Mouse (Mus musculus): ENCODE measurements at regions not wholly inside any gene's neighbourhood (a gene's known extent, or its start where the extent isn't known, plus 50 kb on each side); places are given as distances from the start of the nearest gene placed in this dataset.

DNA sequence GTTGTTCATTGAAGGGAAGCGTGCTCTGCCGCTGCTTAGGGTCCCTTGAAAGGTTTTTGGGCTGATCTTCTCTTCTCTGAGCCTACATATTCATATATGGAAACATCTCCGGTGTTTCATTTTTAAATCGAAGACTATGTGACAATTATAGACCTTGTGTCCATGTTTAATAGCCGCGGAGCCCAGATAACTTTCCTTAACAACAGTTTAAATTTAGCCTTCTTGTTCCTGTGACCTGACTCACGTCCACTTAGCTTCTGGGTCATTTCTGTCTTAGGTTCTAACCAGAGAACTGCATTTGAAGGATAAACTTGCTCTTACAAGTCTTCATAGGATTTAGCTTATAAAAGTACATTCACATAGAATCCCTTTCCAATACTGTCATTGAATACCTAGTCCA, 153.6 kb downstream of the Sptssa start:
- H3K9ac ChIP-seq (replicated peaks; ENCODE audit: low read depth, low read length), result no peak overlapping the region
- no peak overlapping the region for H3K4me3 ChIP-seq (ENCODE audit: low read depth, low read length)
- no peak overlapping the region for H3K27ac ChIP-seq (ENCODE audit: low read length)
- H3K36me3 ChIP-seq (ENCODE audit: control insufficient read depth, insufficient read depth, low read length), result no peaks in the 10 kb centered on the region
- no peak overlapping the region for H3K4me2 ChIP-seq (replicated peaks; ENCODE audit: low read depth, low read length)
- no peaks in the 10 kb centered on the region for H3K9me3 ChIP-seq (ENCODE audit: control insufficient read depth, low read depth, low read length)
- WGBS, result 87% methylated on average over 7 of the region's 7 CpGs
- no peaks in the 10 kb centered on the region for H3K27me3 ChIP-seq (ENCODE audit: control insufficient read depth, insufficient read depth, low read length)
- no peak for ATAC-seq (ENCODE audit: insufficient number of reproducible peaks, insufficient read depth, low FRiP score, low read depth)
- no peaks in the 10 kb centered on the region for H3K4me1 ChIP-seq (ENCODE audit: control insufficient read depth, insufficient read depth, low read length)

DNA sequence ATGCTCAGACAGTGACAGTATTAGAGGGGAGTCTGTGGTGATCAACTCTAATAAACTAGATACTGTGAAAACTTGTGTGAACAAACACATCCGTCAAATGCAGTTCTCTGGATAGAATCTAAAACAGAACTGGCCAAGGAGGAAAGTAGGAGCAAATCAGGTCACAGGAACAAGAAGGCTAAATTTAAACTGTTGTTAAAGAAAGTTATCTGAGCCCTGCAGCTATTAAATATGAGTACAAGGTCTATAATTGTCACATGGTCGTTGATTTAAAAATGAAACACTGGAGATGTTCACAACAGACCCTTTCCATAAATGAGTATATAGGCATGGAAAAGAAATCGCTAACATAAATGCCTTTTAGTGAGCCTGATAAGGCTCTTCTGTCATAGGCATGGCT, 156.4 kb downstream of the Sptssa start:
- Histone ChIP-seq H3K4me1 (ENCODE audit: control insufficient read depth, insufficient read depth, low read length) (0 out of 2 replicates have a peak, but pooled peaks cover 3% of the 10 kb centered on the region), H3K9ac (replicated peaks; ENCODE audit: low read depth, low read length) (no peak overlapping the region), H3K36me3 (ENCODE audit: control insufficient read depth, insufficient read depth, low read length) (no peaks in the 10 kb centered on the region), H3K4me3 (ENCODE audit: low read depth, low read length) (no peak overlapping the region), H3K9me3 (ENCODE audit: control insufficient read depth, low read depth, low read length) (no peaks in the 10 kb centered on the region), H3K27ac (ENCODE audit: low read length) (no peak overlapping the region), H3K4me2 (replicated peaks; ENCODE audit: low read depth, low read length) (no peak overlapping the region), H3K27me3 (ENCODE audit: control insufficient read depth, insufficient read depth, low read length) (no peaks in the 10 kb centered on the region)
- no peak for ATAC-seq (ENCODE audit: insufficient number of reproducible peaks, insufficient read depth, low FRiP score, low read depth)
- 71% methylated on average over 3 of the region's 3 CpGs for WGBS

DNA sequence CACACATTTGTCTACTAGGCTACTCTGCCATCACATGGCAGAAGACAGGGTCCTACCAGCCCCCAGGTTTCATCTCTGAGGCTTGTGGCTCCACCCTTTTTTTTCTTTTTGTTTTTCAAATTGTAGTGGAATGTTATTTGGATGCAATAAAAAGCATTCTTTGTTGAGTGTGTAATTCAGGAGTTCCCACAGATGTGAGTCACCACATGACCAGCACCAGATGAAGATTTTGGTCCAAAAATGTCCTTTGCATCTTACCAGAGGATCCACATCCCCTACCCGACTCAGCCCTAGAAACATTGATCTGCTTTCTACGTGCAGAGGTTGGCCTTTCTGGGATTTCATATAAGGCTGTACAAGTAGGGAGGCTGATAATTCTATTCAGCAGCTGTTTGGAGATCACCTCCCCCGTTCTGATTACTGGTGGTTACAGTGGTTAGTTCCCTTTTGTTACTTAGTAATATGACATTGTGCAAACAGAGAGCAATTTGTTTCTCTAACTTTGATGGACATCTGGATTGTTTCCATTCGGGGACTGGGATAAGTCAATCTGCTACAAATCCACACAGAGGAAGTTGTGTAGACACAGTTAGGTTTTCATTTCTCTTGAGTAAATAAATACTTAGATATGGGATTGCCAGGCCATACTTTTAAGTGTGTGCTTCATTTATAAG, 160.5 kb downstream of the Sptssa start:
- 41% methylated on average over 4 of the region's 4 CpGs for WGBS
- H3K9me3 ChIP-seq (ENCODE audit: control insufficient read depth, low read depth, low read length), result no peaks in the 10 kb centered on the region
- no peaks in the 10 kb centered on the region for H3K36me3 ChIP-seq (ENCODE audit: control insufficient read depth, insufficient read depth, low read length)
- ATAC-seq (ENCODE audit: insufficient number of reproducible peaks, insufficient read depth, low FRiP score, low read depth), result no peak
- 0 out of 2 replicates have a peak, but pooled peaks cover 7% of the 10 kb centered on the region for H3K4me1 ChIP-seq (ENCODE audit: control insufficient read depth, insufficient read depth, low read length)
- no peaks in the 10 kb centered on the region for H3K27me3 ChIP-seq (ENCODE audit: control insufficient read depth, insufficient read depth, low read length)
- H3K4me3 ChIP-seq (ENCODE audit: low read depth, low read length), result no peak overlapping the region
- H3K4me2 ChIP-seq (replicated peaks; ENCODE audit: low read depth, low read length), result no peak overlapping the region
- peak overlapping the region; percentile 68 for H3K27ac ChIP-seq (ENCODE audit: low read length)
- H3K9ac ChIP-seq (replicated peaks; ENCODE audit: low read depth, low read length), result no peak overlapping the region

DNA sequence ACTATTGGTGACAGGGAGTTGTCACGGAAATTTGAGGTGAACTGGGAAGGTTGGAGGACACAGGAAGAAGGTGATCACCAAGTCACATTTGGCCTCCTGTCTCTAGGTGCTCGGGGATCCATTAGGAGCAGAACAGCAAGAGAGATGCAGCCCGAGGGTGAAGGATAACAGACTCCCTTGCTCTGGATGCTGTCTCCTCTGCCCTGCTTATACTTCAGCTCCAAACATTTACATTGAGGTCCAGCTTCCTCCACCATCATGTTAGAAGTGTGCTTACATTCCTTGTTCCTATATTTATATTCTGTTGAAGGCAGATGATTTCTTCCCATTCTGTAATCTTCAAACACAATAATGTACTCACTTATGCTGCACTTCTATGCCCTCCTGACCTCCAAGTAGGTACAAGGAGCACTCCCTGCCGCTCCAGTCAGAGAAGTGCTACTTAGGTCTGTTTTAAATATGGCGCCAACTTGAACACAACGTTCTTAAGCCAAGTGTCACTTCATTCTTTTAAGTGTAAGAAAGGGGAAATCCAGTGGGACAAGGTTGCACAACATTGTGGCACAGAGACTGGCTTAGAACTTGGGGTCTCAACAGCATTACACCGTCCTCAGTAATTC, 161.5 kb downstream of the Sptssa start:
- Histone ChIP-seq H3K4me1 (ENCODE audit: control insufficient read depth, insufficient read depth, low read length) (0 out of 2 replicates have a peak, but pooled peaks cover 7% of the 10 kb centered on the region), H3K27me3 (ENCODE audit: control insufficient read depth, insufficient read depth, low read length) (no peaks in the 10 kb centered on the region), H3K4me3 (ENCODE audit: low read depth, low read length) (no peak overlapping the region), H3K9ac (replicated peaks; ENCODE audit: low read depth, low read length) (no peak overlapping the region), H3K36me3 (ENCODE audit: control insufficient read depth, insufficient read depth, low read length) (no peaks in the 10 kb centered on the region), H3K4me2 (replicated peaks; ENCODE audit: low read depth, low read length) (no peak overlapping the region), H3K9me3 (ENCODE audit: control insufficient read depth, low read depth, low read length) (no peaks in the 10 kb centered on the region), H3K27ac (ENCODE audit: low read length) (peak overlapping the region; percentile 80; the same call in 1 of the 2 replicates)
- peak; percentile 64; the same call in 1 of the 2 replicates for ATAC-seq (ENCODE audit: insufficient number of reproducible peaks, insufficient read depth, low FRiP score, low read depth)
- 40% methylated on average over 7 of the region's 7 CpGs for WGBS

DNA sequence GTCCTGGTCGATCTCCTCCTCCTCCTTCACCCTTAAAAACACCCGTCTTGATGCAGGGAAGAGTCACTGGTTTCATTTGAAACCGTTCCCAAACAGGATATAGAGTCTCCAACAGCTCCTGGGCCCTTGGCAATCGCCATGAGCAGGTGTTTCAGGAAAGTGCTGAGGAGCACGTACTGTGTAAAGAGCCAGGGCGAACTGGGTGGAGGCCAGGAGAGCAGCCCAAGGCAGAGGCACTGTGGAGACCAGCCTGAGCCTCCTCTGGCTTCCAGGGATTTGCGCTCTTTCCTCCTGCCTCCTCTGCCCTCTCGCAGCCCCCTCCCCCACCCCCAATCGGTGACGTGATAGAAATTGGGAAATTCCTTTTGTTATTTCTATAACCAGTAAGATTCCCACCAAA, 163.6 kb downstream of the Sptssa start:
- no peaks in the 10 kb centered on the region for H3K9me3 ChIP-seq (ENCODE audit: control insufficient read depth, low read depth, low read length)

DNA sequence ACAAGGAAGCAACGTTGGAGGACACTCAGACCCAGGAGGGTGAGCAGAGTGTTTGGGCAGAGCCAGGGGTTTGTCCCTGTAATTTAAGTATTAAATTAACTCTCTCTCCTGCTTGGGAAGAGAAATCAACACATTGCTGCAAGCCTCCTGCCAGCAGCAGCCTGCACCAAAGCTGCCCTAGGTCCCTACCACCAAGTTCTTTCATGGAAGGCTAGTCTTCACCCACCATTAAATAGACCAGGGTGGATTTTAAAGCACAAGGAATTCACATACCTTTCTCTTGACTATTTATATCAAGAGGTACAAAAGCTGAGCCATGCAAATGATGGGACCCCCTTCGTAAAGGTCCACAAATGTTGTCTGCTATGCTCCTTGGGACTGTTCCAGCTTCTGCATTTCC, 165.9 kb downstream of the Sptssa start:
- no peak overlapping the region for H3K9ac ChIP-seq (replicated peaks; ENCODE audit: low read depth, low read length)
- no peak for ATAC-seq (ENCODE audit: insufficient number of reproducible peaks, insufficient read depth, low FRiP score, low read depth)
- H3K4me3 ChIP-seq (ENCODE audit: low read depth, low read length), result no peak overlapping the region
- no peaks in the 10 kb centered on the region for H3K9me3 ChIP-seq (ENCODE audit: control insufficient read depth, low read depth, low read length)
- H3K27me3 ChIP-seq (ENCODE audit: control insufficient read depth, insufficient read depth, low read length), result no peaks in the 10 kb centered on the region
- no peak overlapping the region for H3K27ac ChIP-seq (ENCODE audit: low read length)
- 0 out of 2 replicates have a peak, but pooled peaks cover 4% of the 10 kb centered on the region for H3K4me1 ChIP-seq (ENCODE audit: control insufficient read depth, insufficient read depth, low read length)
- H3K36me3 ChIP-seq (ENCODE audit: control insufficient read depth, insufficient read depth, low read length), result no peaks in the 10 kb centered on the region
- WGBS, result 75% methylated on average over 2 of the region's 2 CpGs
- no peak overlapping the region for H3K4me2 ChIP-seq (replicated peaks; ENCODE audit: low read depth, low read length)

More for the DNA sequence above, 163.6 kb downstream of the Sptssa start:
- ATAC-seq (ENCODE audit: insufficient number of reproducible peaks, insufficient read depth, low FRiP score, low read depth), result peak; percentile 40; the same call in 1 of the 2 replicates
- H3K9ac ChIP-seq (replicated peaks; ENCODE audit: low read depth, low read length), result no peak overlapping the region
- no peak overlapping the region for H3K4me2 ChIP-seq (replicated peaks; ENCODE audit: low read depth, low read length)
- 45% methylated on average over 10 of the region's 10 CpGs for WGBS
- H3K36me3 ChIP-seq (ENCODE audit: control insufficient read depth, insufficient read depth, low read length), result no peaks in the 10 kb centered on the region
- H3K4me3 ChIP-seq (ENCODE audit: low read depth, low read length), result no peak overlapping the region
- H3K27me3 ChIP-seq (ENCODE audit: control insufficient read depth, insufficient read depth, low read length), result no peaks in the 10 kb centered on the region
- 0 out of 2 replicates have a peak, but pooled peaks cover 7% of the 10 kb centered on the region for H3K4me1 ChIP-seq (ENCODE audit: control insufficient read depth, insufficient read depth, low read length)
- peak overlapping the region; percentile 30; the same call in 1 of the 2 replicates for H3K27ac ChIP-seq (ENCODE audit: low read length)

DNA sequence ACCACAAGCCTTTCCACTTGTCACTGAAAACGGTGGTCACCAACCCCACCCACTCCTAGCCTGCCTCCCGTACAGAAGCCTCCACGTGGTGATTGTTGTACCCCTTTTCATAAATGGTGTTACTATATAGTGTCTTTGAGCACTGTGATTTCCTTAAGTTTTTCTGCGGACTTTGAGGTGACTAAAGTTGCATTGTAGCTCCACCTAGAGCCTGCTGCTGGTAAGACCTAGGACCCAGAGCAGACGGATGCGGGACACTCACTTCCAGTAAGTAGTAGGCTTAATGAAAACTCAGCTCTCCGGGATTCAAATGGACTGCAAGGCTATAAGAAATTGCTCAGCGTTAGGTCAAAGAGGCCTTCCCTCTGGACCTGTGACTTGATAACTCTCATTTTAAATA, 166.7 kb downstream of the Sptssa start:
- Histone ChIP-seq H3K4me2 (replicated peaks; ENCODE audit: low read depth, low read length) (no peak overlapping the region), H3K36me3 (ENCODE audit: control insufficient read depth, insufficient read depth, low read length) (no peaks in the 10 kb centered on the region), H3K27ac (ENCODE audit: low read length) (no peak overlapping the region), H3K9ac (replicated peaks; ENCODE audit: low read depth, low read length) (no peak overlapping the region), H3K4me3 (ENCODE audit: low read depth, low read length) (no peak overlapping the region), H3K27me3 (ENCODE audit: control insufficient read depth, insufficient read depth, low read length) (no peaks in the 10 kb centered on the region), H3K9me3 (ENCODE audit: control insufficient read depth, low read depth, low read length) (no peaks in the 10 kb centered on the region), H3K4me1 (ENCODE audit: control insufficient read depth, insufficient read depth, low read length) (0 out of 2 replicates have a peak, but pooled peaks cover 4% of the 10 kb centered on the region)
- peak; percentile 81; the same call in 1 of the 2 replicates for ATAC-seq (ENCODE audit: insufficient number of reproducible peaks, insufficient read depth, low FRiP score, low read depth)
- WGBS, result 3% methylated on average over 8 of the region's 8 CpGs

DNA sequence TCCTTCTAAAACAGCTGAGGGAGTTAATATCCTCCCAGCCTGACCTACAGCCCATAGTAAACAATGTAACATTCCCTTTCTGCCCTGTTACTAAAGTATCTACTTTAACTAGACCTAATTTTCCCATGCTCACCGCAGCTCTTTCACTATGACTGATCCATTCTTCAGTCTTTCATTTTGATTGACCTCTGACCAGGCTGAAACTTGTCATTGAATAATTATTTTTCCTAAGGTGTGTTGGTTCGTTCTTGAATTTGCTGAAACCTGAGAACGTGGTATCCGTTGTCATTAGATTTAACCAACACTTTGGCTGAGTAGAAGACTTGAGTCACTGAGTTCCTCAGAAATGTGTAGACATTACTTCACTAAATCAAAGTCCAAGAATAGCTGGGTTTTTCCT, 168.7 kb downstream of the Sptssa start:
- Histone ChIP-seq H3K9me3 (ENCODE audit: control insufficient read depth, low read depth, low read length) (no peaks in the 10 kb centered on the region), H3K36me3 (ENCODE audit: control insufficient read depth, insufficient read depth, low read length) (no peaks in the 10 kb centered on the region), H3K4me2 (replicated peaks; ENCODE audit: low read depth, low read length) (no peak overlapping the region), H3K27ac (ENCODE audit: low read length) (no peak overlapping the region), H3K27me3 (ENCODE audit: control insufficient read depth, insufficient read depth, low read length) (no peaks in the 10 kb centered on the region), H3K9ac (replicated peaks; ENCODE audit: low read depth, low read length) (no peak overlapping the region), H3K4me3 (ENCODE audit: low read depth, low read length) (no peak overlapping the region), H3K4me1 (ENCODE audit: control insufficient read depth, insufficient read depth, low read length) (no peaks in the 10 kb centered on the region)
- no peak for ATAC-seq (ENCODE audit: insufficient number of reproducible peaks, insufficient read depth, low FRiP score, low read depth)
- 61% methylated on average over 4 of the region's 4 CpGs for WGBS
